Mouse (Mus musculus) embryo, embryonic 10.5 days (tissue): ENCODE results near the gene Mroh9.

Experiments
- DNase-seq: peaks from one replicate; pipeline ENCODE4 v3.0.0-alpha.2; 2015; ENCODE audit warnings: low spot score

Gene Mroh9

GRCm38 (mm10) chr1:163085570-163085969, at the start of gene Mroh9:
Gene Mroh9, minus strand, starts transcription at chr1:163085670.
- no peak for DNase-seq

DNA sequence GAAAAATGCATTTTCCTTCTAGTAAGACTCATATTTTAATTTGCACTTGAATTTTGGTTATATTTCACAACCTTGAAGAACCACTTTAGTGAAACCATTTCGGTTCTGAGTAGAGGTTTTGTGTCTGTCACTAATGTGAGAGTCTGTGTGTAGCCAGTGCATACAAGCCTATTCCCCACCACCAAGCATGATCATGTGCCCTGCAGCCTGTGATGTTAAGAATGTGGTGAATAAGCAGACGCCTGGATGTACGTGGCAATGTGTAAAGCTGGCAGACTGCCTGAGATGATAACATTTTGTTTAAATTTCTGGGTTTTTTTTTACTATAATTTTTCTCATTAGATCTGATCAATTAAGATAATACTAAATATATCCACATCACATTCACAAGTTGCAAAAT, 44.5 kb upstream of the Mroh9 start:
- DNase-seq: peak; percentile 9

- peak; percentile 62 for DNase-seq
Observed at GRCm38 (mm10) chr1:163129129-163129900, 43.8 kb upstream of the Mroh9 start.

DNA sequence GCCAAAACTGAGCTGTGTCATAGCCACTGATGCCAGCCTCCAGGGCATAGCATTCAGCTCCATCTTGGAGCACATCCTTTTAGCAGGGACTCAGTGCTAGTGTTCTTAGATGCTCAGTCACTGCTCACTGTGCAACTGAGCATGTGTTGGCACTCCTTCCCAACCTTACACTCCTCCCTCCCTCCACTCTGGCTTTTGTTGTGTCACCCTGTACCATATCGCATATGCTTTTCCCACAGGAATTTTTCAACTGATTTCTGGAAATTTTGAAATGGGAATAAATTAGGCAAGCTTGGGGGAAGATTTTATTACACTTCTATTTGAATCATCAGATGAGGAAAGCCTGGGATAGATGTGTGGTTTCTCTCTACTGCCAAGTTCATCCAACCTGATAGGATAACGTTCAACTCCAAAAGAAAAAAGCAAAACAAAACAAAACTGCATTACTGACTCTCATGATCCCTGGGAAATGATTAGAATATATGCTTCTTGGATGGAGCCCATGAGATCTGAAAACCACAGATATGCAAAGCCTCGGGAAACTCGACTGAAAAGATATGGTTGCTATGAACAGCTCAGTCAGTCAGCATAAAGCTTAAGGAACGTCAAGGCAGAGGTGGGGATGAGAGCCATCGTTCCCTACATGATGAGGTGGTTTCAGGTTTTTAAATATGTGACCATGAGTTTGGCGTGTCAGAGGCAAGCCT, 40.9 kb upstream of the Mroh9 start:
- DNase-seq: no peak

GRCm38 (mm10) chr1:163122414-163122813, 36.9 kb upstream of the Mroh9 start:
- no peak for DNase-seq

DNA sequence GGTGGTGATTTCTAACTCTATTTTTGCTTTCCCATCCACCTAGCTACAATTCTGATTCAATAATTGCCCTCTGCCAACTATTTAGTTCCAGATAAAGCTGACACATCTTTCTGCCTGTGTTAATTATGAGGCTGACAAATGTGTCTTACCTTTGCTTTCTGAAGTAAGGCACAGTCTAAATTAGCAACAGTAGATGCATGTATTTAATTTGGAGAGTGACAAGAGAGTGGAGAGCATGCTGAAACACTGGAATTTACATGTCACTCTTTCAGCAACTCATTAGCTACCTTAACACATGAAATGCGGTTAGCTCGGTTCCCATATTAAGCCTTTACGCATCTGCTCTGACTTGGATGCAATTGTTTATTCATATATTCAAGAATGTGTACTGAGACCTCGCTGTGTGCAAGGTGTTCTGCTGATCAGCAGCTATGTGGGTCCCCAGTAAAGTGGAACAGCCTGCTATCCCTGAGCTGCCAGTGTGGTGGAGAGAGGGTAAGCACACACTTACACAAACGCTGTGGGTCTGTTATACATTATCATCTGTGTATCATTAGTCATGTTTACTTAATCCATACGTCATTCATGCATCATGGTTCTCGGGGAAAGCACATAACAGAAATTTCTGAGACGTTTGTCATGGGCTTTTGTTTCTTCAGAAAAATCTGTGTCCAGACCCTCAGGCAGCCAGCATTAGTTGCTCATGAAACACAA, 28.1 kb upstream of the Mroh9 start:
- DNase-seq: no peak

DNA sequence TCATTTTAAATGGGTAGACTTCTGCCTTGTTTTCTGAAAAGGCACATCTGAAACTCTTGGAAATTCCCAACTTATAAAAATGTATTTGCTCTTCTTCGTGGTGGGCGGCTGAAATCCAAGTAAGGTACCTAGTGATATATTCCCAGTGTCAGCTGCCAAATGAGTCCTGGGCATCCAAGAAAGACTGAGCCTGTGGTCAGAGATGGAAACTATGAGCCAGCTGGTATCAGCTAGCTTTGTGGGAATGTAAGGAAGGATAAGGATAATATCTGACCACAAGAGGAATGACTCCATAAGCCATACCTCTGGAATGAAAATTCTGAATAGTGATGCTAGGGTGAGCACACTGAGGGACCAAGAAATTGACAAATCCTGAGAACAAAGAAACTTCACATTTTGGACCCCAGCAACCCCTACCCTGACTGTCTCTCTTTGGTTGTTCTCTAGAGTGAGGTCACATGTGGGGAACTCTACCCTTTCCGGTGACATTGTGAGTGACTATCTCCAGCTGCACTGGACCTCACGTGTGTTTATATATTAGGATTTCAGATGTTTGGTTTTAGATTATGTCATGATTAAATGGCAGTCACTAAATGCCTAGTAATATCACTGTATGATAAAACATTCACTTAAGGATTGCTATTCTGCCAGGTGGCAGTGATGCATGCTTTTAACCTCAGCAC, 27.2 kb upstream of the Mroh9 start:
- no peak for DNase-seq

DNA sequence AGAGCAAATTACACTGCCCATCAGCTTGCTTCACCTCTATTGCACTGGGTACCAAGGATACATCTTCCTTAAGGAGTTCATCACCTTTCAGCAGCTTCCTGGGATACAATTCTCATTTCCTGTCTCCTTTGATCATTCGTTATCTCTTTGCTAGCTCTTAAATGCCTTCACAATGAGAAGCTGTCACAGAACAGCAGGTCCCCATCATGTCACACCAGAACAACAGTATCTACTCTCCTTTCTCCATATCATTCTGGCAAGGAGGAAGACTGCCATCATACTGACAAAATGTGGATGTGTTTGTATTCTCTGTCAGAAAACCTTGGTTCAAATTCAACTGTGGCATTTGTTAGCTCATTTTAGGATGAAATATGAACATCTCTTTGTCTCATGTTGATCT, 19.5 kb upstream of the Mroh9 start:
- DNase-seq: no peak

DNA sequence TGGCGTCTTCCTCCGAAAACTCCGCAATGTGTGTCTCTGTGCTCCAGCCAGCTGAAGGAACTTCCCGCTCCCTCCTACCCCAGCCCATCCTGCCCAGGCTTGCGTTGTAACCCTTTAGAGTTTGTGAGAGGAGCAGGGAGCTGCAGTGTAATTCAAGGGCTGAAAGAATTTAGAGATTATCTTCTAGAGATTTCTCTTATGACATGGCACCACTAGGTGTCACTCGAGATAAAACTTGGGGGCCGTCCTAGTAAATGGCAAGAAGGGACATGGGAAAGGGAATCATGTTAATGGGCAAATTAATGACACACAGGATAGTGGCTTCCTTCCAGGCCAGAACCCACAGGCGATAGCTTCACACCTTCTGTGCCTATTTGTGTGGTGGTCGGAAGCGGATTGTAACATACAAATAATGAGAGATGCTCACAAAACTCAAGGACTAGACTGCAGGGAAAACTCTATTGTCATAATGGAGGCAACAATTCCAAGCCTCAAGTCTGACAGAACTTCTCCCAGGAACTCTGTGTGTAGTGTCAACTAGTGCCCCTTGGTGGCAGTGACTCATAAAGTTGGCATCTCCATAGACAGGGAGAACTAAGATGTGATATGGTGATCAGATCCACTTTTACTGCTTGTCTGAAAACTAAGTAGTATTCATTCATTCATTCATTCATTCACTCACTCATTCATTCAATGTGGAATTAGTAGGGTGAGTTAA, 6.1 kb upstream of the Mroh9 start:
- DNase-seq: peak; percentile 76

GRCm38 (mm10) chr1:163070502-163070901, 15.0 kb downstream of the Mroh9 start:
- peak; percentile 72 for DNase-seq

- DNase-seq: no peak
Observed at GRCm38 (mm10) chr1:163060381-163060780, 25.1 kb downstream of the Mroh9 start.

DNA sequence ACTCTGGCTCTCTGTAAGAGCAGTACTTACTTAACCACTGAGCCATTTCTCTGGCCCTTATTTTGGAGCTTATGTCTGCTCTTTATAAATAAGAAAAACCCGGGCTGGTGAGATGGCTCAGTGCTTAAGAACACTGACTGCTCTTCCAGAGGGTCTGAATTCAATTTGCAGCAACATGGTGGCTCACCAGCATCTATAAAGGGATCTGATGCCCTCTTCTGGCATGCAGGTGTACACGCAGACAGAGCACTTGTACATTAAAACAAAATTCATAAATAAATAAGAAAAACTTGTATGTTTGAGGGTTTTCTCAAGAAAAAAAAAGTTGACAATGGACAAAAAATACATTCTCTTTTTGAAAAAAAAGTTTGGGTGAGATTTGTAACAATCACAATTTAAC, 28.1 kb downstream of the Mroh9 start:
- DNase-seq: peak; percentile 35

GRCm38 (mm10) chr1:163055629-163056028, 29.8 kb downstream of the Mroh9 start:
- no peak for DNase-seq

DNA sequence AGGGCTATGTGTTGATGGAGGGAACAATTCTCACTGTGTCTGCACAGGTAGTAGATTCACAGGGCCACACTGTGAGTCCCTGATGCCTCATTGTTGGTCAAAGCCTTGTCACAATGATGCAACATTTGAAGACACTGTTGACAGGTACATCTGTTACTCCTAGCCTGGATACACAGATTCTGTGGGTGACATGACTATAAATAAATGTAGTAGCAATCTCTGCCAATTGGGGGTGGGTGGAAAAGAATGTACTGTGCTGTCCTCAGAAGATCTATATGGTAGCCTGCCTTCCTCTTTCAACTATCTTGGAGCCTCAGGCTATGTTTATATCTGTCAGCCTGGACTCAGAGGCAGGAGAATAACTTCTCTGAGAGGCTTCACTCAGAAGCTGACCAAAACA, 62.4 kb downstream of the Mroh9 start:
- DNase-seq: no peak

DNA sequence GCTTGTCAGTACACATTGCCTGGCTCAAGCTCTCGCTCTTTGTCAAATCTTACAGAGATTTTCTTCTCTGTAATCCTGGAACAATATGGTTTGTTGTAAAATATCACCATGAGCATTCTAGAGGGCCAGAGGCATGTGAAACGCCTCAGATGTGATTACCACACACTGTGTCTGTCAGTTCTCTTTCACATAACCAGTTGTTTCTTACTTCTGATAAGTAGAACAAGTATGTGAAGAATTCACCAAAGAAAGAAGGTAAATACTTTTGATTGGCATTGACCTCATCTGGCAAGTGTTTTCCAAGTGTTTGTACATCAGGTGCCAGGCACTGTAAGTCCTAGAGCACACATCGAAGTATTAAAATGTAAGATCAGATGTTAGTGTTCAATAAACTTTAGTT, 76.2 kb downstream of the Mroh9 start:
- no peak for DNase-seq

DNA sequence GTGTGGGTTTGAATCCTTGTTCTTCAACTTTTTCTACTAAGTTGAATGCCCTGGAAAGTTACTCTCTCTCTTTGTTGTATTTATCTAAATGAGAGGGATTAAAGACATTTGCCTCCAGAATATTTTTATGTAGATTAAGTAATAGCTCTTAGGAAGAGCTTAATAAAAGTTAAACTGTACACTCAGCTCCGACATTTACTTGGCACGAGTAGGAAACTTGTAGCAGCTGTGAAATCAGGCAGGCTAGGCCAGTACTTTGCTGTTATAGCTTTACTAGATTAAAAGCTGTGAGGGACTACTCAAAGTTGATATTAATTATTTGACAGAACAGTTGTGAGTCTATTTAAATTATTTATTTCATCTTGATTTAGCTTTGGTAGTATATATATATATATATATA, 82.0 kb downstream of the Mroh9 start:
- no peak for DNase-seq

DNA sequence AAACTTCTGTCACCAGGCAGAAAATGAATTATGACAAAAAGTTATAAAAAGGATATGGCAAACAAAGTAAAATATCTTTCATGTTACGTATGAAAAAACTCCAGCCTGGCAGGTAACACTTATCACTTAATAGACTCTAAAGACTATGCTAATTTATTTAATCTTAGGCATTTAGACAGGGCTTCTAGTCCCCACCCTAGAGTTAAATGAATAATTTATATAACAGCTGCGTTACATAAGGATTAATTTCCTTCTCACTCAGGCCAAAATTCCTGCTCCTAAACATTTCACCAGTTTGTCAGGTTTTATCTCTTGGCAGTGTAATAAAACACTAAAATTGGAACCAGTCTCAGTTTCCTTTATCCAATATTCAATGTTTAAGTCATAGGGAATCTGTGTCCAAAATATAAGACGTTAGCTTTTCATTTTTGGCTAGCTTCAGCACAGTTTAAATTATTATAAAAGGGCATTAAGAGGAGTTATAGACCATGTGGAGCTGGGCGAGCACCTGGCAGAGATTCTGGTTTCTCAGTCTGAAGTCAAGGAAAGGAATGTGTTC, 84.1 kb downstream of the Mroh9 start:
- DNase-seq: no peak

GRCm38 (mm10) chr1:162987546-162987945, 97.9 kb downstream of the Mroh9 start:
- DNase-seq: no peak

GRCm38 (mm10) chr1:162986777-162987176, 98.7 kb downstream of the Mroh9 start:
- no peak for DNase-seq

GRCm38 (mm10) chr1:162986121-162986748, 99.2 kb downstream of the Mroh9 start:
- no peak for DNase-seq

- no peak for DNase-seq
Observed at GRCm38 (mm10) chr1:162984428-162984827, 101.0 kb downstream of the Mroh9 start, which contains the start of gene Fmo3. Gene Fmo3, minus strand, starts transcription at chr1:162984528.
